Mouse (Mus musculus) liver, embryonic 14.5 days (tissue): ENCODE data around the gene Ripor3.

Source experiments
- CTCF ChIP-seq: IDR thresholded peaks from 2 replicates; pipeline ENCODE4 v1.5.1; 2016; ENCODE audit warnings: antibody characterized with exemption, low read depth, control low read depth
- EP300 ChIP-seq: IDR thresholded peaks from 2 replicates; pipeline ENCODE4 v1.6.1; 2016; ENCODE audit warnings: antibody characterized with exemption, low read depth

- TF ChIP-seq CTCF (no peak), EP300 (no peak)
Observed at GRCm38 (mm10) chr2:168026467-168026866, 16.0 kb upstream of the Ripor3 start.
